Mouse (Mus musculus) mesoderm, embryonic 11.5 days (tissue): ENCODE data around the gene Zglp1.
"Not testable (repeated sequence)": the region's sequence is repeated elsewhere in the genome, so short reads cannot be mapped to it uniquely, and the experiment has no call there.

Experiments
- DNase-seq: peaks from one replicate; pipeline ENCODE4 v3.0.0-alpha.2; 2012; ENCODE audit warnings: low read depth, low spot score

The Zglp1 gene

GRCm38 (mm10) chr9:21072641-21073040, 5.7 kb upstream of the Zglp1 start:
- no peak for DNase-seq

GRCm38 (mm10) chr9:21062928-21063327, 4.0 kb downstream of the Zglp1 start:
- DNase-seq: no peak

- DNase-seq: no peak
Observed at GRCm38 (mm10) chr9:21051578-21051977, 15.3 kb downstream of the Zglp1 start.

GRCm38 (mm10) chr9:21045235-21045634, 21.7 kb downstream of the Zglp1 start:
- no peak for DNase-seq

GRCm38 (mm10) chr9:21044785-21045184, 22.1 kb downstream of the Zglp1 start:
- not testable (repeated sequence) for DNase-seq

GRCm38 (mm10) chr9:21043563-21043962, 23.3 kb downstream of the Zglp1 start:
- no peak for DNase-seq

- no peak for DNase-seq
Observed at GRCm38 (mm10) chr9:21041308-21041707, 25.6 kb downstream of the Zglp1 start.

- no peak for DNase-seq
Observed at GRCm38 (mm10) chr9:21039779-21040178, 27.1 kb downstream of the Zglp1 start.

- DNase-seq: no peak
Observed at GRCm38 (mm10) chr9:21037481-21037891, 29.4 kb downstream of the Zglp1 start.

GRCm38 (mm10) chr9:21036666-21037065, 30.2 kb downstream of the Zglp1 start:
- DNase-seq: no peak

GRCm38 (mm10) chr9:21036161-21036560, 30.7 kb downstream of the Zglp1 start:
- DNase-seq: no peak

- DNase-seq: no peak
Observed at GRCm38 (mm10) chr9:21035586-21035985, 31.3 kb downstream of the Zglp1 start.

- no peak for DNase-seq
Observed at GRCm38 (mm10) chr9:21034481-21035085, 32.3 kb downstream of the Zglp1 start.

- DNase-seq: peak; percentile 82
Observed at GRCm38 (mm10) chr9:21033136-21033535, 33.8 kb downstream of the Zglp1 start.

- DNase-seq: no peak
Observed at GRCm38 (mm10) chr9:21032491-21032890, 34.4 kb downstream of the Zglp1 start.

GRCm38 (mm10) chr9:21031896-21032351, 35.0 kb downstream of the Zglp1 start, which contains the start of gene Icam5:
TSS of gene Icam5 (plus strand) at chr9:21032073.
- no peak for DNase-seq

- no peak for DNase-seq
Observed at GRCm38 (mm10) chr9:21031251-21031895, 35.5 kb downstream of the Zglp1 start.

- peak; percentile 90 for DNase-seq
Observed at GRCm38 (mm10) chr9:21030781-21031250, 36.1 kb downstream of the Zglp1 start.

GRCm38 (mm10) chr9:21030055-21030600, 36.8 kb downstream of the Zglp1 start:
- DNase-seq: no peak

GRCm38 (mm10) chr9:21029291-21030054, 37.4 kb downstream of the Zglp1 start, which contains the start of gene Icam4:
TSS of gene Icam4 (plus strand) at chr9:21029373.
- DNase-seq: peak; percentile 85

- DNase-seq: no peak
Observed at GRCm38 (mm10) chr9:21028560-21029110, 38.3 kb downstream of the Zglp1 start.
